Mouse (Mus musculus) monocyte, adult 59 days (primary cell): ENCODE measurements around the gene Srr. TPM values are rescaled to one million over a fixed set of nuclear protein-coding genes. Genes with fewer than 3 reads are reported as not detected.

Experiments
- total RNA-seq, 2 experiments: library from RNA; stranded (reverse); gene quantifications; one replicate each; pipeline ENCODE4 v1.2.4; 2023

Srr gene
- total RNA-seq = 1 to 10 TPM; 7.7 to 9.5 TPM

GRCm38 (mm10) chr11:74925577-74926387, at the start of gene Srr, which contains the start of gene Smg6:
TSS of gene Srr (minus strand) at chr11:74925948.
TSS of gene Smg6 (plus strand) at chr11:74925823.

GRCm38 (mm10) chr11:74897678-74898516, 27.9 kb downstream of the Srr start, which contains the start of gene Tsr1:
TSS of gene Tsr1 (plus strand) at chr11:74898071.

GRCm38 (mm10) chr11:74896901-74897677, 28.7 kb downstream of the Srr start, which contains the start of gene Sgsm2:
TSS of gene Sgsm2 (minus strand) at chr11:74897060.

Other genes starting within 250 kb of the Srr start
- gene Pafah1b1, start 201.3 kb downstream of the Srr start, total RNA-seq = 100 to 1,000 TPM; 102 to 108 TPM
- 10 to 100 TPM; 13.2 to 16.4 TPM for gene Mettl16, start 155.1 kb downstream of the Srr start, total RNA-seq
- 100 to 1,000 TPM in 1 of 2 experiments, 10 to 100 TPM in 1; 91.2 to 107 TPM for gene Mnt, start 95.0 kb downstream of the Srr start, total RNA-seq
- gene Sgsm2, start 28.9 kb downstream of the Srr start, total RNA-seq = 1 to 10 TPM; 5.2 to 6.0 TPM
- 10 to 100 TPM; 23.5 to 23.9 TPM for gene Tsr1, start 27.9 kb downstream of the Srr start, total RNA-seq
- 10 to 100 TPM; 33.8 to 36.2 TPM for gene Smg6, start 125 bp downstream of the Srr start, total RNA-seq
- gene Hic1, start 243.6 kb upstream of the Srr start, total RNA-seq = 1 to 10 TPM; 1.7 to 6.4 TPM